Mouse (Mus musculus): ENCODE data around the gene Stx1a.

DNA sequence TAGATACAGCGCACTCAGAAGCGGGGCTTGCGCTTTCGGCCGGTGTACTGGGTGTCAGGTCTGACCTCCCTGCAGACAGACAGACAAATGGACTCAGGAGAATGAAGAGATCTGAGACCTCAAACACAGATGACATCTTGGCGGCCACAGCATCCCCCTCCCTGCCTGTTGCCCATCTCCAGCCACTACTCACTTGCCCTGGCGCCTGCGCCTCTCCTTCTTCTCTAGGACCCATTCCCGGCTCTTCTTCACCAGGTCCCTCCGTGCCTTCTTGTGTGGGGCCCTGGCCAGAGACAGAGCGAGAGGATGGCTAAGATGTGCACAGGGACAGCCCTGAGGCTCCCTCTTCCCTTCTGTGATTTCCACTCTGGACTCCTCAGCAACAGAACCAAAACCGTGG lies 30.1 kb downstream of the Stx1a start:
- TF ChIP-seq CTCF (conservative IDR thresholded peaks at IDR 0.05; ENCODE audit: low read length) (no peak), POU5F1 (IDR thresholded peaks at IDR 0.05; ENCODE audit: borderline replicate concordance, low read length) (no peak), NANOG (IDR thresholded peaks at IDR 0.05; ENCODE audit: borderline replicate concordance, low read length) (no peak)
